27 mouse cellular contexts compared by ENCODE assay signal in genomic region chr16:36912311-36912710, GRCm38 (mm10). TPM values are rescaled to one million over a fixed set of nuclear protein-coding genes. Genes with fewer than 3 reads are reported as not detected.
DNase-seq lines count a peak whose midpoint lies in the region; ATAC-seq and TF ChIP-seq lines count a peak whose summit lies in the region.
"Had no signal": no experiment of that assay in that cellular context is flagged by ENCODE, and none has a peak within 500 bp of the region (broad histone marks: within the 10 kb centered on the region; RNA-seq: fewer than 3 reads in every experiment).

No protein-coding gene starts in this region.

- no peak overlapping the region for H3K4me3 ChIP-seq in kidney, embryonic 14.5 days (ENCODE audit: low read length)
- no peak overlapping the region for H3K4me3 ChIP-seq in lung, embryonic 16.5 days (ENCODE audit: low read length)
- H3K4me3 ChIP-seq in lung, postnatal 0 days (ENCODE audit: low read depth, low read length) = no peak overlapping the region
- no peak overlapping the region for H3K4me3 ChIP-seq in spleen, adult 2 months (ENCODE audit: extremely low read depth, insufficient read depth, insufficient read length)
- no peak overlapping the region for H3K4me3 ChIP-seq in cerebellum, adult 2 months (replicated peaks; ENCODE audit: insufficient read depth, low read depth, low read length)
- H3K4me3 ChIP-seq: embryonic facial prominence, embryonic 12.5 days; embryonic facial prominence, embryonic 15.5 days; gastrocnemius, adult 2 months; heart, embryonic 12.5 days; heart, embryonic 15.5 days had no signal

- H3K27me3 ChIP-seq in kidney, embryonic 14.5 days (ENCODE audit: control insufficient read depth, insufficient read depth, low read length) = no peaks in the 10 kb centered on the region
- no peaks in the 10 kb centered on the region for H3K27me3 ChIP-seq in lung, embryonic 16.5 days (ENCODE audit: control insufficient read depth, insufficient read depth, low read depth, low read length)
- H3K27me3 ChIP-seq in lung, postnatal 0 days (replicated peaks; ENCODE audit: insufficient read depth, low read length) = no peaks in the 10 kb centered on the region
- no peaks in the 10 kb centered on the region for H3K27me3 ChIP-seq in spleen, adult 2 months (ENCODE audit: control insufficient read depth, insufficient read depth, low read length)
- H3K27me3 ChIP-seq in cerebellum, adult 2 months (ENCODE audit: control insufficient read depth, insufficient read depth, low read length) = no peaks in the 10 kb centered on the region
- H3K27me3 ChIP-seq: embryonic facial prominence, embryonic 12.5 days; embryonic facial prominence, embryonic 15.5 days; heart, embryonic 12.5 days; heart, embryonic 15.5 days had no signal

- H3K9me3 ChIP-seq in kidney, embryonic 14.5 days (ENCODE audit: control insufficient read depth, low read length) = no peaks in the 10 kb centered on the region
- no peaks in the 10 kb centered on the region for H3K9me3 ChIP-seq in lung, embryonic 16.5 days (ENCODE audit: control insufficient read depth, low read length)
- H3K9me3 ChIP-seq in lung, postnatal 0 days (ENCODE audit: low read length) = no peaks in the 10 kb centered on the region
- H3K9me3 ChIP-seq: embryonic facial prominence, embryonic 12.5 days; embryonic facial prominence, embryonic 15.5 days; heart, embryonic 12.5 days; heart, embryonic 15.5 days had no signal

- H3K9ac ChIP-seq in kidney, embryonic 14.5 days (ENCODE audit: low read depth, low read length) = no peak overlapping the region
- H3K9ac ChIP-seq in lung, embryonic 16.5 days (ENCODE audit: low read length) = no peak overlapping the region
- no peak overlapping the region for H3K9ac ChIP-seq in lung, postnatal 0 days (replicated peaks; ENCODE audit: low read depth)
- H3K9ac ChIP-seq: embryonic facial prominence, embryonic 12.5 days; embryonic facial prominence, embryonic 15.5 days; forebrain, postnatal 0 days; heart, embryonic 12.5 days; heart, embryonic 15.5 days; hindbrain, embryonic 14.5 days had no signal

- 82% methylated on average over 13 of the region's 13 CpGs for WGBS in kidney, embryonic 14.5 days
- 75% methylated on average over 13 of the region's 13 CpGs for WGBS in lung, embryonic 16.5 days
- 69% methylated on average over 13 of the region's 13 CpGs for WGBS in lung, postnatal 0 days
- WGBS in spleen, adult 2 months = 87% methylated on average over 13 of the region's 13 CpGs
- 91% methylated on average over 13 of the region's 13 CpGs for WGBS in cerebellum, adult 2 months

- no peaks in the 10 kb centered on the region for H3K4me1 ChIP-seq in kidney, embryonic 14.5 days (ENCODE audit: control insufficient read depth, insufficient read depth, low read length)
- H3K4me1 ChIP-seq in lung, embryonic 16.5 days (replicated peaks; ENCODE audit: control insufficient read depth, insufficient read depth, low read length) = no peaks in the 10 kb centered on the region
- H3K4me1 ChIP-seq in lung, postnatal 0 days (ENCODE audit: insufficient read depth, low read depth, low read length) = no peaks in the 10 kb centered on the region
- H3K4me1 ChIP-seq in spleen, adult 2 months (ENCODE audit: control insufficient read depth, insufficient read depth, insufficient read length) = no peaks in the 10 kb centered on the region; the same call in 1 of the 2 replicates
- H3K4me1 ChIP-seq in cerebellum, adult 2 months (ENCODE audit: control insufficient read depth, insufficient read depth, low read length) = no peaks in the 10 kb centered on the region
- H3K4me1 ChIP-seq: embryonic facial prominence, embryonic 12.5 days; embryonic facial prominence, embryonic 15.5 days had no signal

- no peak overlapping the region for H3K4me2 ChIP-seq in kidney, embryonic 14.5 days (replicated peaks; ENCODE audit: low read depth, low read length)
- no peak overlapping the region for H3K4me2 ChIP-seq in lung, embryonic 16.5 days (ENCODE audit: low read depth, low read length)
- H3K4me2 ChIP-seq in lung, postnatal 0 days (replicated peaks; ENCODE audit: low read depth, low read length) = no peak overlapping the region
- H3K4me2 ChIP-seq: embryonic facial prominence, embryonic 12.5 days; embryonic facial prominence, embryonic 15.5 days; heart, embryonic 12.5 days; heart, embryonic 15.5 days; hindbrain, embryonic 14.5 days had no signal

- ATAC-seq in kidney, embryonic 14.5 days (ENCODE audit: low FRiP score, low TSS enrichment) = no peak
- ATAC-seq in lung, embryonic 16.5 days (ENCODE audit: low read depth) = peak; percentile 49; the same call in 1 of the 2 replicates
- ATAC-seq in lung, postnatal 0 days = no peak
- ATAC-seq: CD4-positive, CD25-positive, alpha-beta regulatory T cell, adult 4 months; forebrain, embryonic 14.5 days; forebrain, postnatal 0 days had no signal

- H3K27ac ChIP-seq in kidney, embryonic 14.5 days (ENCODE audit: low read depth, low read length) = no peak overlapping the region
- H3K27ac ChIP-seq in lung, embryonic 16.5 days (ENCODE audit: low read length) = no peak overlapping the region; the same call in 1 of the 2 replicates
- H3K27ac ChIP-seq in lung, postnatal 0 days (ENCODE audit: low read length) = no peak overlapping the region
- 0 out of 2 replicates have a peak overlapping the region, but pooled peaks have one; percentile 16 for H3K27ac ChIP-seq in spleen, adult 2 months (ENCODE audit: insufficient read depth, low read length)
- H3K27ac ChIP-seq in cerebellum, adult 2 months (ENCODE audit: insufficient read depth, low read length) = no peak overlapping the region
- H3K27ac ChIP-seq: embryonic facial prominence, embryonic 12.5 days; embryonic facial prominence, embryonic 15.5 days; gastrocnemius, adult 2 months; heart, embryonic 15.5 days; hindbrain, embryonic 14.5 days had no signal

- TF ChIP-seq EP300 in lung, postnatal 0 days (IDR thresholded peaks at IDR 0.05) = no peak

- peak; percentile 19 for DNase-seq in kidney, postnatal 10 days
- no peak for DNase-seq in lung, postnatal 0 days (ENCODE audit: low spot score)
- no peak for DNase-seq in spleen, adult 2 months (ENCODE audit: low read depth in 1 of 2, low spot score in 2 of 2)
- no peak for DNase-seq in spleen, postnatal 14 days (ENCODE audit: low spot score in 2 of 2)
- DNase-seq in lung, postnatal 36 days = peak; percentile 34
- DNase-seq in cerebellum, adult 2 months = no peak
- DNase-seq: adrenal gland, adult 2 months; adrenal gland, postnatal 14 days; cerebellum, adult 11-12 months; cerebellum, adult 9-10 months; cerebellum, postnatal 14 days; forebrain, postnatal 0 days; gastrocnemius, adult 2 months; gastrocnemius, postnatal 14 days; heart, adult 18-20 months; heart, postnatal 10 days; heart, postnatal 4 days had no signal

- TF ChIP-seq CTCF in lung, postnatal 0 days (IDR thresholded peaks at IDR 0.05) = no peak
- no peak for TF ChIP-seq CTCF in spleen, adult 2 months (IDR thresholded peaks at IDR 0.05; ENCODE audit: extremely low read depth, insufficient read depth, insufficient read length, insufficient replicate concordance)
- TF ChIP-seq CTCF in cerebellum, adult 2 months (IDR thresholded peaks at IDR 0.05; ENCODE audit: borderline replicate concordance, insufficient read depth, low read depth, low read length) = no peak

- no peak for TF ChIP-seq POLR2A in spleen, adult 2 months (IDR thresholded peaks at IDR 0.05; ENCODE audit: low read depth, low read length)
- no peak for TF ChIP-seq POLR2A in cerebellum, adult 2 months (IDR thresholded peaks at IDR 0.05; ENCODE audit: borderline replicate concordance, insufficient read depth, low read length)

- H3K36me3 ChIP-seq in kidney, embryonic 14.5 days (ENCODE audit: control insufficient read depth, insufficient read depth, low read length) = peaks cover 72% of the 10 kb centered on the region
- H3K36me3 ChIP-seq in lung, embryonic 16.5 days (ENCODE audit: control insufficient read depth, insufficient read depth, low read length) = peaks cover 18% of the 10 kb centered on the region
- peaks cover 24% of the 10 kb centered on the region for H3K36me3 ChIP-seq in lung, postnatal 0 days (ENCODE audit: insufficient read depth, low read length)
- peaks cover 18% of the 10 kb centered on the region for H3K36me3 ChIP-seq in spleen, adult 2 months (ENCODE audit: control insufficient read depth, insufficient read depth, low read length)

RNA-seq across cellular contexts. Expression of gene Hcls1, which starts 22.5 kb away (rescaled TPM):
- polyA plus RNA-seq in kidney, embryonic 14.5 days (2014; fragmentation: Nextera tagmentation; extraction: Ambion mirVana) = 2.2 and 2.3 TPM in 2 replicates
- polyA plus RNA-seq in lung, embryonic 16.5 days (2015; fragmentation: Nextera tagmentation; extraction: Ambion mirVana) = 7.0 and 9.8 TPM in 2 replicates
- polyA plus RNA-seq in lung, postnatal 0 days (2015; fragmentation: Nextera tagmentation; extraction: Ambion mirVana) = 11.4 and 12.6 TPM in 2 replicates
- 114 and 126 TPM in 2 replicates for polyA plus RNA-seq in spleen, adult 2 months (2012; rRNA removed)
- polyA plus RNA-seq in cerebellum, adult 2 months (2012; rRNA removed) = 2.3 and 3.3 TPM in 2 replicates
- polyA plus RNA-seq: C2C12 had no signal

RNA-seq across cellular contexts. Expression of gene Golgb1, which starts 37.4 kb away (rescaled TPM):
- polyA plus RNA-seq in kidney, embryonic 14.5 days (2014; fragmentation: Nextera tagmentation; extraction: Ambion mirVana) = 104 and 116 TPM in 2 replicates
- 89.6 and 97.2 TPM in 2 replicates for polyA plus RNA-seq in lung, embryonic 16.5 days (2015; fragmentation: Nextera tagmentation; extraction: Ambion mirVana)
- polyA plus RNA-seq in lung, postnatal 0 days (2015; fragmentation: Nextera tagmentation; extraction: Ambion mirVana) = 114 and 120 TPM in 2 replicates
- 21.8 and 31.8 TPM in 2 replicates for polyA plus RNA-seq in spleen, adult 2 months (2012; rRNA removed)
- polyA plus RNA-seq in cerebellum, adult 2 months (2012; rRNA removed) = 49.0 and 49.1 TPM in 2 replicates

RNA-seq across cellular contexts. Expression of gene Eaf2, which starts 37.5 kb away (rescaled TPM):
- 6.0 and 7.6 TPM in 2 replicates for polyA plus RNA-seq in kidney, embryonic 14.5 days (2014; fragmentation: Nextera tagmentation; extraction: Ambion mirVana)
- 1.0 and 1.3 TPM in 2 replicates for polyA plus RNA-seq in lung, embryonic 16.5 days (2015; fragmentation: Nextera tagmentation; extraction: Ambion mirVana)
- 0.95 and 1.4 TPM in 2 replicates for polyA plus RNA-seq in lung, postnatal 0 days (2015; fragmentation: Nextera tagmentation; extraction: Ambion mirVana)
- polyA plus RNA-seq in spleen, adult 2 months (2012; rRNA removed) = 1.9 and 2.1 TPM in 2 replicates
- polyA plus RNA-seq in cerebellum, adult 2 months (2012; rRNA removed) = 2.4 and 3.1 TPM in 2 replicates
- polyA plus RNA-seq: adrenal gland, adult 2 months had no signal

Comparison
In these comparisons a context has a peak if more than half of its experiments do, and no peak if none do; other contexts are left out.
1. DNase-seq: peak in kidney, postnatal 10 days (single experiment) and lung, postnatal 36 days (single experiment); none in lung, postnatal 0 days (single experiment), spleen, adult 2 months (0 of 2), spleen, postnatal 14 days (0 of 2) and cerebellum, adult 2 months (0 of 2).